Mouse (Mus musculus) stomach, embryonic 16.5 days (tissue): ENCODE results near the gene Ptprr. TPM values are rescaled to one million over a fixed set of nuclear protein-coding genes. Genes with fewer than 3 reads are reported as not detected.

ENCODE experiments used
- ATAC-seq: fragments of 200-750 bp; cut with Nextera tagmentation; 2 replicates; pipeline ENCODE4 v1.8.0; 2017; ENCODE audit warnings: moderate number of reproducible peaks, moderate TSS enrichment; ENCODE audit not compliant: insufficient read depth, low FRiP score
- H3K27ac ChIP-seq: fragments of 300-500 bp; sonication (generic); 2 replicates; pipeline ENCODE4 v1.5.1; 2014; ENCODE audit warnings: low read length
- H3K27me3 ChIP-seq: fragments of 300-500 bp; sonication (generic); 2 replicates; pipeline ENCODE4 v1.6.1; 2014; ENCODE audit warnings: low read length, control low read depth, mixed read lengths; ENCODE audit not compliant: control insufficient read depth, insufficient read depth
- H3K36me3 ChIP-seq: fragments of 300-500 bp; sonication (generic); 2 replicates; pipeline ENCODE4 v1.6.1; 2014; ENCODE audit warnings: low read length; ENCODE audit not compliant: control insufficient read depth, insufficient read depth
- H3K4me1 ChIP-seq: fragments of 300-500 bp; sonication (generic); 2 replicates; pipeline ENCODE4 v1.6.1; 2014; ENCODE audit warnings: low read length, control low read depth, mixed read lengths; ENCODE audit not compliant: control insufficient read depth, insufficient read depth
- H3K4me2 ChIP-seq: fragments of 300-500 bp; sonication (generic); 2 replicates; pipeline ENCODE4 v1.6.1; 2014; ENCODE audit warnings: low read depth, low read length, mixed read lengths
- H3K4me3 ChIP-seq: fragments of 300-500 bp; sonication (generic); replicated peaks from 2 replicates; pipeline ENCODE4 v1.5.1; 2014; ENCODE audit warnings: mild to moderate bottlenecking, low read length
- H3K9ac ChIP-seq: fragments of 300-500 bp; sonication (generic); 2 replicates; pipeline ENCODE4 v1.6.1; 2014; ENCODE audit warnings: low read length
- H3K9me3 ChIP-seq: fragments of 300-500 bp; sonication (generic); replicated peaks from 2 replicates; pipeline ENCODE4 v1.6.1; 2016; ENCODE audit warnings: low read length, control low read depth; ENCODE audit not compliant: control insufficient read depth
- WGBS: fragments of 180-500 bp; shearing (Covaris S2); extraction: QIAGEN DNeasy Blood & Tissue Kit; methylation state at CpG from one replicate; pipeline ENCODE4 v1.1.7; 2014; 5-methylcytosine and 5-hydroxymethylcytosine counted together
- polyA plus RNA-seq: library from polyadenylated mRNA; unstranded; fragments of >200 nt; fragmentation: Nextera tagmentation; extraction: Ambion mirVana; gene quantifications from 2 replicates; pipeline ENCODE4 v1.2.1, GENCODE M21; 2015

Ptprr gene
- polyA plus RNA-seq, 1 experiment from 2014 or later = 2.3 TPM

DNA sequence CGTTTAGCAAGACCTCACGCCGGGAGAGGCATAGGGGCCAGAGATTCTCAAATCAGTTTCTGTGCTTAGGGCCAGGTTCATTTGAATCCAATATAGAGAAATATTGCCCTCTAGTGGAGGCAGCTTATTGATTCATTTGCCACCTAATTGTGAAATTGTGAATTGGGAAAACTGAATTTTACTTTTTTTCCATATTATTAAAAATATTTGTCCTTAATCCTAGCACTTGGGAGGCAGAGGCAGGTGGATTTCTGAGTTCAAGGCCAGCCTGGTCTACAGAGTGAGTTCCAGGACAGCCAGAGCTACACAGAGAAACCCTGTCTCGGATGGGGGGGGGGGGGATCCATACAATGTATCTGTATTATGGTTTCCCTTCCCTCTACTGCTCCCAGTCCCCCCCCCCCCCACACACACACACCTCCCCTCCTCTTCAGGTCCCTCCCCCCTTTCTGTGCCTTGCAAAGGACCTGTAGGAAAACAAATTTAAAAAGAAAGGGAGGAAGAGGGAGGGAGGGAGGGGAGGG is 179.5 kb downstream of the Ptprr start:
- Histone ChIP-seq H3K4me2 (peak overlapping the region; percentile 26; the same call in 1 of the 2 replicates), H3K36me3 (no peaks in the 10 kb centered on the region), H3K9me3 (no peaks in the 10 kb centered on the region), H3K27me3 (no peaks in the 10 kb centered on the region), H3K4me3 (no peak overlapping the region), H3K4me1 (no peaks in the 10 kb centered on the region), H3K27ac (no peak overlapping the region), H3K9ac (no peak overlapping the region)
- ATAC-seq = no peak
- WGBS = 18% methylated on average over 4 of the region's 4 CpGs

DNA sequence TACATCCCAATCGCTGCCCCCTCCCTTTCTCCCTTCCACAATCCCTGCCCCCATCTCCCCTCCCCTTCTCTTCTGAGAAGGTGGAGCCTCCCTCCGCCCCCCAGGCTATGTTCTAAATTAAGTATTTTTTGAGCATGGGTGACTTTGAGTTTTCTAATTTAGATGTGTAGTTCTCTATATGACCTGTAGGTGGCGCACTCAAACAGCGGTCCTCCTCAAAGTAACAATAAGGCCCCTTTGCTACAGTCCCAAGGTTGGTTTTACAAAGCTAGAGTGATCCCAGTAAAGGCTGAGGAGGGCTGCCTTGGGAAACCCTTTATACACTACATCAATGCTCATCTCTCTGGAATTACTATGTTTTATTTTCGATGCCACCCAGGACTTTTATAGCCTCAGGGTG is 181.0 kb downstream of the Ptprr start:
- no peaks in the 10 kb centered on the region for H3K9me3 ChIP-seq
- no peak overlapping the region for H3K4me3 ChIP-seq
- no peak overlapping the region for H3K9ac ChIP-seq
- 29% methylated on average over 5 of the region's 5 CpGs for WGBS
- no peak for ATAC-seq
- no peaks in the 10 kb centered on the region for H3K4me1 ChIP-seq
- H3K27me3 ChIP-seq = no peaks in the 10 kb centered on the region
- no peak overlapping the region for H3K4me2 ChIP-seq
- H3K36me3 ChIP-seq = no peaks in the 10 kb centered on the region
- no peak overlapping the region for H3K27ac ChIP-seq

- Histone ChIP-seq H3K27ac (no peak overlapping the region), H3K36me3 (no peaks in the 10 kb centered on the region), H3K4me3 (no peak overlapping the region), H3K9ac (no peak overlapping the region), H3K4me2 (no peak overlapping the region), H3K9me3 (no peaks in the 10 kb centered on the region), H3K27me3 (no peaks in the 10 kb centered on the region), H3K4me1 (no peaks in the 10 kb centered on the region)
- ATAC-seq = no peak
- WGBS = 80% methylated on average over 8 of the region's 8 CpGs
These were observed 183.5 kb downstream of the Ptprr start for GRCm38 (mm10) chr10:116201542-116201941.

DNA sequence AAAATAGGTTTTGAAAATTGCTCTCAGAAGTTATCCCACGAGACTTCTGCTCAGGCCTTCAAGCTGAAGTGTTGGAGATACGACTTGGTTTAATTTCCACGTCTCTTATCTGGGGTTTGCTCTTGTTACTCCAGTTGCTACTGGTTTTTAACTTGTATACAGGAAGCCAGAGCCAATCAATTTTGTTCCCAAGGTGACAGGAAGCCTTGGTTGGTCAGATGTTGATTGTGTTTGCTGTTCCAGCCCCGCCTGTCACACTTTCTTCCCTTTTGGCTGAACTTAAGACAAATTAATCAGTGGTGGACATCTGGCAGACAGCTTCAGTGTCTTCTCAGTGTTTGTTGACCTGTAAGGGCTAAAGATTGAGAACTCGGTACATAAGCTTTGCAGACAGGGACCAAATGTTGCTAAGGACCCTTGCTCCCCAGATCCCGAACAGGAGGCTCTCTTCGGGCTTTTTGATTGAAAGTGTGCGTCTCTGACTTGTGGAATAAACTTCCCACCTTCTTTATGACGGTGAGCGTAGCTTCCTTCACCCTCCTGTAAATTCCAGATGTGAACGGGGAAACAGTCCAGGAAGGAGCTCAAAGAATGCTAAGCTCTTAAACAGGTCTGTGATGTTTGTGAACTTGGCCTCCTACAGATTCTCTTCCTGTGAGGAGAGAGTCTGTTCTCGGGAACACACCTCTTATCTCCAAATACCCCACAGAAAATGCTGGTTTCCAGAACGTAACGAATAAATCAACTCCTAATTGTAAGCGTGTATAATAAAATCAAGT is 187.8 kb downstream of the Ptprr start:
- no peaks in the 10 kb centered on the region for H3K27me3 ChIP-seq
- H3K27ac ChIP-seq = no peak overlapping the region
- no peak overlapping the region for H3K4me3 ChIP-seq
- no peak overlapping the region for H3K9ac ChIP-seq
- H3K4me2 ChIP-seq = no peak overlapping the region
- 26% methylated on average over 15 of the region's 15 CpGs for WGBS
- H3K9me3 ChIP-seq = no peaks in the 10 kb centered on the region
- no peaks in the 10 kb centered on the region for H3K4me1 ChIP-seq
- H3K36me3 ChIP-seq = no peaks in the 10 kb centered on the region
- ATAC-seq = no peak

DNA sequence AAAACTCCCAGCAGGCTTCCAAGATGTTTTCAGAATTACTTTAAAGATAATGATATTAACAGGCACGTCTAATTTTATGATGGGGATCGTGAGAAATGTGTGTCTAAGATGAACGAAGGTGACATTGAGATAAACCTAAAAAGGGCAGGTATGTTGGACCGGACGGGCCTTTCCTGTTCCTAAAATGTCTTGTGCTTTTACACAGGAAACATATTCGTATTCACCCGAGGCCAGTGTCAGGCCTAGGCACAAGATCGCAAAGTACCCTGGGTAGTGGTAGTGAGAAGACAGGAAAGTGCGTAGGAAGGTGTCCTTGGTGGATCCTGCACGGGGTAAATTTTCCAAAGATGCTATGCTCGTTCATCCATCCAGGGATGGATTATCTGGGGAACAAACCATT is 188.4 kb downstream of the Ptprr start:
- Histone ChIP-seq H3K9ac (no peak overlapping the region), H3K36me3 (no peaks in the 10 kb centered on the region), H3K4me2 (no peak overlapping the region), H3K4me3 (no peak overlapping the region), H3K9me3 (no peaks in the 10 kb centered on the region), H3K27me3 (no peaks in the 10 kb centered on the region), H3K4me1 (no peaks in the 10 kb centered on the region), H3K27ac (no peak overlapping the region)
- WGBS = 68% methylated on average over 11 of the region's 11 CpGs
- ATAC-seq = no peak

- Histone ChIP-seq H3K27ac (no peak overlapping the region), H3K9ac (peak overlapping the region; percentile 15; the same call in 1 of the 2 replicates), H3K4me1 (no peaks in the 10 kb centered on the region), H3K27me3 (no peaks in the 10 kb centered on the region), H3K36me3 (no peaks in the 10 kb centered on the region), H3K4me3 (no peak overlapping the region), H3K4me2 (peak overlapping the region; percentile 17; the same call in 1 of the 2 replicates), H3K9me3 (no peaks in the 10 kb centered on the region)
- no peak for ATAC-seq
- 19% methylated on average over 9 of the region's 9 CpGs for WGBS
These were observed 190.1 kb downstream of the Ptprr start for GRCm38 (mm10) chr10:116207987-116208726.

DNA sequence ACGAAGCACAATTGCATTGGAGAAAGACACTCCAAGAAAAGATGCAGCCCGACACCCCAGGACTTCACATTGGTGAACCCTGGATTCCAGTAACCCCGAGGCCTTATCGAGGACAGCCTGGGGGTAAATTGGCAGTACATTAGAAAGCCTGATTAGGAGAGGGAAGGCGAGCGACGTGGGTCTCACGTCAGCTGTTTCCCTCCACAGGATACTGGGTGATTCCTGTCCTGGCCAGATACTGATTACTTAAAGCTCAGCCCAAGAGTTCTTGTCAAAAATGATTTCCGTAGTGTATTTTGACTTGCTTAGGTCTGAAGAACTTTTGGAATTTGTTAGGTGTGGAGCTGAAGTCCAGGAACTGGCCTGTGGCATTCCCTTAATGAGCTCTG is 190.7 kb downstream of the Ptprr start:
- Histone ChIP-seq H3K4me1 (no peaks in the 10 kb centered on the region), H3K27me3 (no peaks in the 10 kb centered on the region), H3K36me3 (no peaks in the 10 kb centered on the region), H3K4me2 (no peak overlapping the region), H3K4me3 (no peak overlapping the region), H3K9ac (no peak overlapping the region), H3K27ac (no peak overlapping the region), H3K9me3 (no peaks in the 10 kb centered on the region)
- WGBS = 59% methylated on average over 9 of the region's 9 CpGs
- no peak for ATAC-seq

GRCm38 (mm10) chr10:116212127-116212526 is 194.1 kb downstream of the Ptprr start:
- H3K9ac ChIP-seq = no peak overlapping the region
- no peak overlapping the region for H3K27ac ChIP-seq
- no peak overlapping the region for H3K4me3 ChIP-seq
- no peak for ATAC-seq
- no peaks in the 10 kb centered on the region for H3K36me3 ChIP-seq
- H3K27me3 ChIP-seq = no peaks in the 10 kb centered on the region
- no peak overlapping the region for H3K4me2 ChIP-seq
- H3K9me3 ChIP-seq = no peaks in the 10 kb centered on the region
- no peaks in the 10 kb centered on the region for H3K4me1 ChIP-seq
- WGBS = 6% methylated on average over 3 of the region's 3 CpGs
